Mouse (Mus musculus): ENCODE measurements around the gene Polr3f.

DNA sequence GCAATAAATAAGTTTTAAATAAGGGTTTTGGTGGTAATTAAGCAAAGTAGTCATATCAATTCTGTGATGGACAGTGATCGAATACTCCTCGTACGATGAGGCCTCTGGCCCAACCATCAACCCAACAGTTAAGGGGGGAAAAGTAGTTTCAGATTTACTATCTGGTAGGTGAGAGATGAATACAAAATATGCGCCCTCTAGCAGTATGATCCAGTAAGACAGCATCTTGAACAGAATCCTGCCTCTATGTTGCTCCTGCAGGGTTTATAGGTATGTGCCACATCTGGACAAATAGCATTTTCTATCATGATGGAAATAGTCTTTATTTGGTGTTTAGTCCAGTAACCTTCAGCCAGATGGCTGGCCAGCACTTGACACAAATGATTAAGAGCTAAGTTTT lies 13.7 kb downstream of the Polr3f start:
- TF ChIP-seq CTCF (IDR thresholded peaks at IDR 0.05; ENCODE audit: extremely low read depth, insufficient read depth, low read length) (0 out of 2 replicates have a peak, but pooled peaks have one; percentile 0), POLR2A (IDR thresholded peaks at IDR 0.05; ENCODE audit: extremely low read depth, insufficient read depth, low read length) (no peak)
